Mouse (Mus musculus): ENCODE results near the gene Mfn2. TPM values are rescaled to one million over a fixed set of nuclear protein-coding genes. Genes with fewer than 3 reads are reported as not detected.

The Mfn2 gene
- polyA plus RNA-seq, 1 experiment from 2014 or later, result 83.4 TPM

- H3K9me3 ChIP-seq (ENCODE audit: control insufficient read depth, low read length), result no peaks in the 10 kb centered on the region
- no peak overlapping the region for H3K4me2 ChIP-seq (replicated peaks)
- no peak overlapping the region for H3K27ac ChIP-seq
- ATAC-seq (ENCODE audit: low FRiP score) (no peak), DNase-seq (ENCODE audit: low spot score) (no peak)
- no peak overlapping the region for H3K4me3 ChIP-seq (replicated peaks; ENCODE audit: low read length)
- H3K27me3 ChIP-seq (ENCODE audit: control insufficient read depth, insufficient read depth, low read length), result no peaks in the 10 kb centered on the region
- peaks cover 68% of the 10 kb centered on the region for H3K36me3 ChIP-seq (replicated peaks; ENCODE audit: control insufficient read depth, insufficient read depth)
- peaks cover 13% of the 10 kb centered on the region for H3K4me1 ChIP-seq (replicated peaks; ENCODE audit: control insufficient read depth, insufficient read depth, low read length)
- 86% methylated on average over 7 of the region's 7 CpGs for WGBS
- no peak overlapping the region for H3K9ac ChIP-seq
Measured at GRCm38 (mm10) chr4:147900452-147900851, 4.1 kb downstream of the Mfn2 start.

GRCm38 (mm10) chr4:147897348-147897747, 7.2 kb downstream of the Mfn2 start:
- peaks cover 97% of the 10 kb centered on the region for H3K36me3 ChIP-seq (replicated peaks; ENCODE audit: control insufficient read depth, insufficient read depth)
- H3K4me2 ChIP-seq (replicated peaks), result no peak overlapping the region
- H3K9me3 ChIP-seq (ENCODE audit: control insufficient read depth, low read length), result no peaks in the 10 kb centered on the region
- no peak for ATAC-seq (ENCODE audit: low FRiP score)
- H3K9ac ChIP-seq, result no peak overlapping the region
- H3K27me3 ChIP-seq (ENCODE audit: control insufficient read depth, insufficient read depth, low read length), result no peaks in the 10 kb centered on the region
- H3K27ac ChIP-seq, result no peak overlapping the region
- 92% methylated on average over 3 of the region's 3 CpGs for WGBS
- no peaks in the 10 kb centered on the region for H3K4me1 ChIP-seq (replicated peaks; ENCODE audit: control insufficient read depth, insufficient read depth, low read length)
- no peak for DNase-seq (ENCODE audit: low spot score)
- H3K4me3 ChIP-seq (replicated peaks; ENCODE audit: low read length), result no peak overlapping the region

DNA sequence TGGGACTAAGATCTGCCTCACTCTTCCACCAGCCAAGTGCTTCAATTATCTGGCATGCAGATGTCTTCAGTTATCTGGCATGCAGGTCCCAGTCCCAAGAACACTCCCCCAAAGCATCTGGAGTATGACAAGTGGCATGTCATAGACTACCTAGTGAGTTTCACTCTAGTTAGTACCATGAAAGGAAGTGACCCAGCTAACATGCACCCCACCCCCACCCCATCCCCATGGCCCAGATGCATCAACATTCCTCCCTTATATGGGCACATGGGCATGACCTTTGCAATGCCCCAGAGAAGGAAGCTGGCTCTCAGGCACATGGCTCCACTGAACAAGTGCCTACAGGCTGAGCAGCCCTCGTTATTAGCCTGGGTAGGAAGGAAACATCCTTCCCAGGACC, 8.1 kb downstream of the Mfn2 start:
- Histone ChIP-seq H3K4me2 (replicated peaks) (no peak overlapping the region), H3K9me3 (ENCODE audit: control insufficient read depth, low read length) (no peaks in the 10 kb centered on the region), H3K27ac (no peak overlapping the region), H3K4me3 (replicated peaks; ENCODE audit: low read length) (no peak overlapping the region), H3K4me1 (replicated peaks; ENCODE audit: control insufficient read depth, insufficient read depth, low read length) (no peaks in the 10 kb centered on the region), H3K9ac (no peak overlapping the region), H3K36me3 (replicated peaks; ENCODE audit: control insufficient read depth, insufficient read depth) (peaks cover 99% of the 10 kb centered on the region), H3K27me3 (ENCODE audit: control insufficient read depth, insufficient read depth, low read length) (no peaks in the 10 kb centered on the region)
- DNase-seq (ENCODE audit: low spot score) (no peak), ATAC-seq (ENCODE audit: low FRiP score) (no peak)
- WGBS, result 78% methylated on average over 1 of the region's 1 CpGs

DNA sequence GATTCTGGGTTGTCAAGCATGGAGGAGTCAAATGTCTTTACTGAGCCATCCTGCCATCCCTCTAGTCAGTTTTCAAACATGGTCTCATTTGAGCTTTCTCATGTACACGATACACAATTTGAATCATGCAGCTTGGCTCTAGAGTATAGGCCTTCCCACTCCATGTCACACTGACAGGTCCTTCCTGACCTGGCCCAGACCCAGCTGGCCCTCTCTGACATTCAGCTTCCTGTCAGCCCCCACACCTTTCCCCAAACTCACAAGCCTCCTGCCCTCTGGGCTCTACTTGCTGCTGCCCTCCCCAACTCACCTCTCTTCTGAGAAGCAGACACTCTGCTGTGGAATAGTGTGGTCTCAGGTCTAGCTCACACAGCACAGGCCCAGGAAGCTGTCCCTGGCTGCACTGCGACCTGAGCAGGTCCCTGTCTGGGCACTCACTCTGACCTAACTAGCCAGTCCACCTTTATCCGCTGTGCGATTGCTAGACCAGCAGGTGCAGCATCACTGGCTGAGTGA, 8.6 kb downstream of the Mfn2 start:
- H3K9me3 ChIP-seq (ENCODE audit: control insufficient read depth, low read length), result no peaks in the 10 kb centered on the region
- no peak overlapping the region for H3K27ac ChIP-seq
- no peak overlapping the region for H3K4me2 ChIP-seq (replicated peaks)
- H3K4me1 ChIP-seq (replicated peaks; ENCODE audit: control insufficient read depth, insufficient read depth, low read length), result no peaks in the 10 kb centered on the region
- ATAC-seq (ENCODE audit: low FRiP score), result no peak
- H3K36me3 ChIP-seq (replicated peaks; ENCODE audit: control insufficient read depth, insufficient read depth), result peaks cover 100% of the 10 kb centered on the region
- DNase-seq (ENCODE audit: low spot score), result no peak
- H3K27me3 ChIP-seq (ENCODE audit: control insufficient read depth, insufficient read depth, low read length), result no peaks in the 10 kb centered on the region
- WGBS, result 94% methylated on average over 4 of the region's 4 CpGs
- H3K4me3 ChIP-seq (replicated peaks; ENCODE audit: low read length), result no peak overlapping the region
- no peak overlapping the region for H3K9ac ChIP-seq

- peaks cover 96% of the 10 kb centered on the region for H3K36me3 ChIP-seq (replicated peaks; ENCODE audit: control insufficient read depth, insufficient read depth)
- H3K27me3 ChIP-seq (ENCODE audit: control insufficient read depth, insufficient read depth, low read length), result no peaks in the 10 kb centered on the region
- DNase-seq (ENCODE audit: low spot score) (no peak), ATAC-seq (ENCODE audit: low FRiP score) (no peak)
- WGBS, result 91% methylated on average over 6 of the region's 6 CpGs
- H3K9ac ChIP-seq, result no peak overlapping the region
- no peak overlapping the region for H3K4me3 ChIP-seq (replicated peaks; ENCODE audit: low read length)
- no peaks in the 10 kb centered on the region for H3K4me1 ChIP-seq (replicated peaks; ENCODE audit: control insufficient read depth, insufficient read depth, low read length)
- H3K27ac ChIP-seq, result no peak overlapping the region
- H3K9me3 ChIP-seq (ENCODE audit: control insufficient read depth, low read length), result no peaks in the 10 kb centered on the region
- no peak overlapping the region for H3K4me2 ChIP-seq (replicated peaks)
Measured at GRCm38 (mm10) chr4:147890341-147890740, 14.2 kb downstream of the Mfn2 start.

DNA sequence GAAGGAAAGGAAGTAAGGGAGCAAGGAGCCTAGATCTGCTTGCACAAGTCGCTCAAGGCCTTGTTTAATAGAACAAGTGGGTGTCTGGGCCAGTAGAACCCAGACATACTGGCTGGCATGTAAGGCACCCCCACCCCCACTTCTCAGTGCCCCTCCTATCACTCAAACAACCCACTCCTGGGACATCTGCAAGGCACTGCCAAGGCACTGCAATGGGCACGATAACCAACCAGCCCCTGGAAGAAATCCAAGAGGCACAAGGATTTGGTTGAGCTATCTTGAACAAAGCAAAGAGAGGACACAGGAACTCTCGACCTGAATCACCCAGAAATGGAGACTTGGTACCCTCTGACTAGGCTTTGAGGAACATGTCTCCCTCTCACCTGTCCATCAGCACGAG, 16.3 kb downstream of the Mfn2 start:
- Histone ChIP-seq H3K4me1 (replicated peaks; ENCODE audit: control insufficient read depth, insufficient read depth, low read length) (no peaks in the 10 kb centered on the region), H3K9me3 (ENCODE audit: control insufficient read depth, low read length) (no peaks in the 10 kb centered on the region), H3K27me3 (ENCODE audit: control insufficient read depth, insufficient read depth, low read length) (no peaks in the 10 kb centered on the region), H3K36me3 (replicated peaks; ENCODE audit: control insufficient read depth, insufficient read depth) (peaks cover 96% of the 10 kb centered on the region), H3K27ac (no peak overlapping the region), H3K4me3 (replicated peaks; ENCODE audit: low read length) (no peak overlapping the region), H3K9ac (no peak overlapping the region), H3K4me2 (replicated peaks) (no peak overlapping the region)
- ATAC-seq (ENCODE audit: low FRiP score) (no peak), DNase-seq (ENCODE audit: low spot score) (no peak)
- 91% methylated on average over 4 of the region's 4 CpGs for WGBS

GRCm38 (mm10) chr4:147887277-147887676, 17.2 kb downstream of the Mfn2 start:
- H3K4me1 ChIP-seq (replicated peaks; ENCODE audit: control insufficient read depth, insufficient read depth, low read length), result no peaks in the 10 kb centered on the region
- 95% methylated on average over 7 of the region's 7 CpGs for WGBS
- DNase-seq (ENCODE audit: low spot score), result no peak

DNA sequence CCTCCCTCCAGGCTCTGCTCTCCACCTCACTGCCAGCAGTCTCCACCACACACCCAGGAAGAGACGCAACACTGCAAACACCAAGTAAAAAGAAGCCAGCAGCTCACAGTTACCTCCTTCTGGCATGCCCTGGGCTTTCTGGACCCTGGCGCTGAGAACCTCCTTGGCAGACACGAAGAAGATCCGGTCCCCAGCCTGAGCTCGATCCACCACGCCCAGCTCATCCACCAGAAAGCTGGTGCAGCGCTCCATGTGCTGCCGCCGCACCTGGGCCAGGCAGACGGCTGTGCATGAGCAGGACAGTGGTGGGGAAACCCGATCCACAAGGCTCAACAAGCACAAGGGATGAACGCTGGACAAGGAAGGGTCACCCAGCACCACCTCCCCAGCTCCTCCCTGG, 18.3 kb downstream of the Mfn2 start:
- no peak for ATAC-seq (ENCODE audit: low FRiP score)

More at GRCm38 (mm10) chr4:147887277-147887676, 17.2 kb downstream of the Mfn2 start:
- Histone ChIP-seq H3K4me2 (replicated peaks) (no peak overlapping the region), H3K27ac (no peak overlapping the region), H3K27me3 (ENCODE audit: control insufficient read depth, insufficient read depth, low read length) (no peaks in the 10 kb centered on the region), H3K4me3 (replicated peaks; ENCODE audit: low read length) (no peak overlapping the region), H3K9ac (no peak overlapping the region), H3K9me3 (ENCODE audit: control insufficient read depth, low read length) (no peaks in the 10 kb centered on the region), H3K36me3 (replicated peaks; ENCODE audit: control insufficient read depth, insufficient read depth) (peaks cover 96% of the 10 kb centered on the region)
- ATAC-seq (ENCODE audit: low FRiP score), result no peak

GRCm38 (mm10) chr4:147884138-147884537, 20.4 kb downstream of the Mfn2 start:
- Histone ChIP-seq H3K9me3 (ENCODE audit: control insufficient read depth, low read length) (no peaks in the 10 kb centered on the region), H3K27ac (no peak overlapping the region), H3K36me3 (replicated peaks; ENCODE audit: control insufficient read depth, insufficient read depth) (peaks cover 96% of the 10 kb centered on the region), H3K4me1 (replicated peaks; ENCODE audit: control insufficient read depth, insufficient read depth, low read length) (no peaks in the 10 kb centered on the region), H3K4me2 (replicated peaks) (no peak overlapping the region), H3K9ac (no peak overlapping the region), H3K27me3 (ENCODE audit: control insufficient read depth, insufficient read depth, low read length) (no peaks in the 10 kb centered on the region), H3K4me3 (replicated peaks; ENCODE audit: low read length) (no peak overlapping the region)
- 97% methylated on average over 3 of the region's 3 CpGs for WGBS
- ATAC-seq (ENCODE audit: low FRiP score), result no peak
- no peak for DNase-seq (ENCODE audit: low spot score)

More for the DNA sequence above, 18.3 kb downstream of the Mfn2 start:
- 93% methylated on average over 12 of the region's 12 CpGs for WGBS
- H3K27me3 ChIP-seq (ENCODE audit: control insufficient read depth, insufficient read depth, low read length), result no peaks in the 10 kb centered on the region
- no peak overlapping the region for H3K4me2 ChIP-seq (replicated peaks)
- no peak overlapping the region for H3K27ac ChIP-seq
- no peaks in the 10 kb centered on the region for H3K4me1 ChIP-seq (replicated peaks; ENCODE audit: control insufficient read depth, insufficient read depth, low read length)
- H3K4me3 ChIP-seq (replicated peaks; ENCODE audit: low read length), result no peak overlapping the region
- peaks cover 96% of the 10 kb centered on the region for H3K36me3 ChIP-seq (replicated peaks; ENCODE audit: control insufficient read depth, insufficient read depth)
- no peaks in the 10 kb centered on the region for H3K9me3 ChIP-seq (ENCODE audit: control insufficient read depth, low read length)
- DNase-seq (ENCODE audit: low spot score), result no peak
- no peak overlapping the region for H3K9ac ChIP-seq

DNA sequence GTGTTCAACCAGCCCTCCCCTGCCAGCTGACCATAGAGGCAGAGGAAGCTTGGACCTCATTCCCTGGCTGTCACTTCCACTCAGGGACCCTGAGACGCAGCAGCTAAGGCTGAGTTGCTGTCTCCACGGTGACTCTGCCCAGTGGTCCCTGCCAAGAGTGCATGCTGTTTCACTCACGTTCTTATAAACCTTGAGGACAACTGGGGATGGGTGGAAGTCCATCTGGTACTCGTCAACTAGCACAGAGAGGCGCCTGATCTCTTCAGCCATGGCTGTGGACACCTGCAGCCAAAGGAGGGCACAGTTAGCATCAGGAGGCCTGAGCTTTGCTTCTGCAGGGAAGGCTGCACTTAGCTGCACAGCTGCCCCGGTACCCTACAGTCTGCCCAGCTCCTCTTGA, 21.5 kb downstream of the Mfn2 start:
- DNase-seq (ENCODE audit: low spot score) (no peak), ATAC-seq (ENCODE audit: low FRiP score) (no peak)
- no peak overlapping the region for H3K4me3 ChIP-seq (replicated peaks; ENCODE audit: low read length)
- H3K4me1 ChIP-seq (replicated peaks; ENCODE audit: control insufficient read depth, insufficient read depth, low read length), result no peaks in the 10 kb centered on the region
- H3K27me3 ChIP-seq (ENCODE audit: control insufficient read depth, insufficient read depth, low read length), result no peaks in the 10 kb centered on the region
- 86% methylated on average over 6 of the region's 6 CpGs for WGBS
- no peak overlapping the region for H3K9ac ChIP-seq
- H3K36me3 ChIP-seq (replicated peaks; ENCODE audit: control insufficient read depth, insufficient read depth), result peaks cover 96% of the 10 kb centered on the region
- H3K9me3 ChIP-seq (ENCODE audit: control insufficient read depth, low read length), result no peaks in the 10 kb centered on the region
- H3K4me2 ChIP-seq (replicated peaks), result no peak overlapping the region
- no peak overlapping the region for H3K27ac ChIP-seq

All from hindbrain, embryonic 14.5 days (tissue).